Comparison of ENCODE assay signal across 12 mouse cellular contexts in genomic region chr15:99607388-99608113, GRCm38 (mm10). TPM values are rescaled to one million over a fixed set of nuclear protein-coding genes. Genes with fewer than 3 reads are reported as not detected.
DNase-seq lines count a peak whose midpoint lies in the region; ATAC-seq lines count a peak whose summit lies in the region.
"Had no signal": no experiment of that assay in that cellular context is flagged by ENCODE, and none has a peak within 500 bp of the region (broad histone marks: within the 10 kb centered on the region; RNA-seq: fewer than 3 reads in every experiment).

No protein-coding gene starts in this region.

- H3K4me3 ChIP-seq in heart, embryonic 13.5 days = no peak overlapping the region
- no peak overlapping the region for H3K4me3 ChIP-seq in midbrain, embryonic 13.5 days (replicated peaks)
- H3K4me3 ChIP-seq: erythroblast, embryonic 14.5 days had no signal

- H3K9me3 ChIP-seq in heart, embryonic 13.5 days = peaks cover 3% of the 10 kb centered on the region; the same call in 1 of the 2 replicates
- H3K9me3 ChIP-seq in midbrain, embryonic 13.5 days = no peaks in the 10 kb centered on the region

- WGBS in heart, embryonic 13.5 days = 33% methylated on average over 10 of the region's 10 CpGs
- 13% methylated on average over 10 of the region's 10 CpGs for WGBS in midbrain, embryonic 13.5 days

- no peak overlapping the region for H3K27ac ChIP-seq in heart, embryonic 13.5 days (replicated peaks)
- 0 out of 2 replicates have a peak overlapping the region, but pooled peaks have one; percentile 14 for H3K27ac ChIP-seq in midbrain, embryonic 13.5 days

- 0 out of 2 replicates have a peak overlapping the region, but pooled peaks have one; percentile 37 for H3K9ac ChIP-seq in heart, embryonic 13.5 days
- H3K9ac ChIP-seq in midbrain, embryonic 13.5 days (replicated peaks) = no peak overlapping the region
- H3K9ac ChIP-seq: lung, embryonic 14.5 days had no signal

- intact Hi-C loops in heart, postnatal 25 days (cut with DNase I) = no loop called here

- DNase-seq in heart, postnatal 25 days (ENCODE audit: low spot score) = no peak
- peak; percentile 41 to 45 for DNase-seq in cerebellum, postnatal 25 days
- DNase-seq in spleen, postnatal 10 days (ENCODE audit: low spot score in 2 of 2) = no peak
- no peak for DNase-seq in gastrocnemius, adult 18-20 months (ENCODE audit: low spot score)
- DNase-seq: kidney, postnatal 25 days; lung, embryonic 14.5 days had no signal

- no peak overlapping the region for H3K4me2 ChIP-seq in heart, embryonic 13.5 days
- H3K4me2 ChIP-seq in midbrain, embryonic 13.5 days (replicated peaks) = no peak overlapping the region
- H3K4me2 ChIP-seq: lung, embryonic 14.5 days had no signal

- H3K27me3 ChIP-seq in heart, embryonic 13.5 days (replicated peaks) = peaks cover 45% of the 10 kb centered on the region
- H3K27me3 ChIP-seq in midbrain, embryonic 13.5 days = peaks cover 16% of the 10 kb centered on the region; the same call in 1 of the 2 replicates

- H3K36me3 ChIP-seq in heart, embryonic 13.5 days = no peaks in the 10 kb centered on the region
- no peaks in the 10 kb centered on the region for H3K36me3 ChIP-seq in midbrain, embryonic 13.5 days

- peaks cover 46% of the 10 kb centered on the region for H3K4me1 ChIP-seq in heart, embryonic 13.5 days
- H3K4me1 ChIP-seq in midbrain, embryonic 13.5 days (replicated peaks) = peaks cover 55% of the 10 kb centered on the region

- no peak for ATAC-seq in heart, embryonic 13.5 days (ENCODE audit: extremely low read depth, insufficient number of reproducible peaks, low FRiP score, low TSS enrichment)
- peak; percentile 69 for ATAC-seq in granulocyte monocyte progenitor cell, adult 5-6 weeks (replicated peaks; ENCODE audit: poor library complexity, severe bottlenecking)
- ATAC-seq in midbrain, embryonic 13.5 days = peak; percentile 72
- ATAC-seq in megakaryocyte-erythroid progenitor cell, adult 5-6 weeks (replicated peaks; ENCODE audit: low FRiP score, low TSS enrichment, poor library complexity, severe bottlenecking) = no peak

RNA-seq across cellular contexts. Expression of gene Aqp6, which starts 6.4 kb away (rescaled TPM):
- not detected in 2 replicates for polyA plus RNA-seq in heart, embryonic 13.5 days (2015; fragmentation: Nextera tagmentation; extraction: Ambion mirVana)
- total RNA-seq in heart, postnatal 25 days (2021) = not detected
- not detected in 2 replicates for total RNA-seq in granulocyte monocyte progenitor cell, adult 5-6 weeks (2014; fragmentation: Nextera tagmentation)
- total RNA-seq in granulocyte monocyte progenitor cell, adult 5-6 weeks (2017) = not detected in 2 replicates
- polyA plus RNA-seq in midbrain, embryonic 13.5 days (2015; fragmentation: Nextera tagmentation; extraction: Ambion mirVana) = 0.71 and 0.99 TPM in 2 replicates
- total RNA-seq in gastrocnemius, adult 18-20 months (2021) = not detected
- total RNA-seq in megakaryocyte-erythroid progenitor cell, adult 5-6 weeks (2014; fragmentation: Nextera tagmentation) = not detected in 2 replicates
- not detected in 2 replicates for total RNA-seq in megakaryocyte-erythroid progenitor cell, adult 5-6 weeks (2017)
- polyA plus RNA-seq: C2C12; erythroblast, embryonic 14.5 days; lung, embryonic 14.5 days had no signal

RNA-seq across cellular contexts. Expression of gene Aqp5, which starts 17.0 kb away (rescaled TPM):
- 0.43 and 0.67 TPM in 2 replicates for polyA plus RNA-seq in heart, embryonic 13.5 days (2015; fragmentation: Nextera tagmentation; extraction: Ambion mirVana)
- under 1 TPM in 1 of 2 experiments, not detected in 1; 0.22 TPM for total RNA-seq in heart, postnatal 25 days (2021)
- not detected in 2 replicates for total RNA-seq in granulocyte monocyte progenitor cell, adult 5-6 weeks (2014; fragmentation: Nextera tagmentation)
- not detected in 2 replicates for total RNA-seq in granulocyte monocyte progenitor cell, adult 5-6 weeks (2017)
- 0.79 and 1.1 TPM in 2 replicates for polyA plus RNA-seq in midbrain, embryonic 13.5 days (2015; fragmentation: Nextera tagmentation; extraction: Ambion mirVana)
- total RNA-seq in gastrocnemius, adult 18-20 months (2021) = under 1 TPM in 1 of 2 experiments, not detected in 1; 0.30 TPM
- not detected in 2 replicates for total RNA-seq in megakaryocyte-erythroid progenitor cell, adult 5-6 weeks (2014; fragmentation: Nextera tagmentation)
- total RNA-seq in megakaryocyte-erythroid progenitor cell, adult 5-6 weeks (2017) = not detected in 2 replicates
- polyA plus RNA-seq: erythroblast, embryonic 14.5 days had no signal

RNA-seq across cellular contexts. Expression of gene Aqp2, which starts 28.7 kb away (rescaled TPM):
- polyA plus RNA-seq in heart, embryonic 13.5 days (2015; fragmentation: Nextera tagmentation; extraction: Ambion mirVana) = not detected in 2 replicates
- not detected for total RNA-seq in heart, postnatal 25 days (2021)
- total RNA-seq in granulocyte monocyte progenitor cell, adult 5-6 weeks (2014; fragmentation: Nextera tagmentation) = not detected in 2 replicates
- not detected in 2 replicates for total RNA-seq in granulocyte monocyte progenitor cell, adult 5-6 weeks (2017)
- not detected in 2 replicates for polyA plus RNA-seq in midbrain, embryonic 13.5 days (2015; fragmentation: Nextera tagmentation; extraction: Ambion mirVana)
- total RNA-seq in gastrocnemius, adult 18-20 months (2021) = not detected
- total RNA-seq in megakaryocyte-erythroid progenitor cell, adult 5-6 weeks (2014; fragmentation: Nextera tagmentation) = not detected in 2 replicates
- total RNA-seq in megakaryocyte-erythroid progenitor cell, adult 5-6 weeks (2017) = not detected in 2 replicates
- polyA plus RNA-seq: erythroblast, embryonic 14.5 days; lung, embryonic 14.5 days had no signal

RNA-seq across cellular contexts. Expression of gene Racgap1, which starts 43.9 kb away (rescaled TPM):
- 119 and 125 TPM in 2 replicates for polyA plus RNA-seq in heart, embryonic 13.5 days (2015; fragmentation: Nextera tagmentation; extraction: Ambion mirVana)
- total RNA-seq in heart, postnatal 25 days (2021) = 1 to 10 TPM; 2.8 to 3.0 TPM
- 47.0 and 75.5 TPM in 2 replicates for total RNA-seq in granulocyte monocyte progenitor cell, adult 5-6 weeks (2014; fragmentation: Nextera tagmentation)
- total RNA-seq in granulocyte monocyte progenitor cell, adult 5-6 weeks (2017) = 76.4 and 80.0 TPM in 2 replicates
- 118 and 125 TPM in 2 replicates for polyA plus RNA-seq in midbrain, embryonic 13.5 days (2015; fragmentation: Nextera tagmentation; extraction: Ambion mirVana)
- total RNA-seq in gastrocnemius, adult 18-20 months (2021) = under 1 TPM; 0.57 to 0.69 TPM
- total RNA-seq in megakaryocyte-erythroid progenitor cell, adult 5-6 weeks (2014; fragmentation: Nextera tagmentation) = 31.1 and 62.5 TPM in 2 replicates
- total RNA-seq in megakaryocyte-erythroid progenitor cell, adult 5-6 weeks (2017) = 38.5 and 45.9 TPM in 2 replicates

Comparison
In these comparisons a context has a peak if more than half of its experiments do, and no peak if none do; other contexts are left out.
1. ATAC-seq: peak in granulocyte monocyte progenitor cell, adult 5-6 weeks (single experiment) and midbrain, embryonic 13.5 days (single experiment); none in heart, embryonic 13.5 days (single experiment) and megakaryocyte-erythroid progenitor cell, adult 5-6 weeks (single experiment).
2. DNase-seq: peak in cerebellum, postnatal 25 days (2 of 2); none in heart, postnatal 25 days (single experiment), spleen, postnatal 10 days (0 of 2) and gastrocnemius, adult 18-20 months (single experiment).